Mouse (Mus musculus) liver, embryonic 14.5 days (tissue): Measurements from ENCODE around the gene Hoxd4.

Experiments used
- CTCF ChIP-seq: IDR thresholded peaks from 2 replicates; pipeline ENCODE4 v1.5.1; 2016; ENCODE audit warnings: antibody characterized with exemption, low read depth, control low read depth
- EP300 ChIP-seq: IDR thresholded peaks from 2 replicates; pipeline ENCODE4 v1.6.1; 2016; ENCODE audit warnings: antibody characterized with exemption, low read depth

GRCm38 (mm10) chr2:74720384-74720783, 8.7 kb downstream of the Hoxd4 start:
- no peak for TF ChIP-seq CTCF
- TF ChIP-seq EP300, result no peak
